Mouse (Mus musculus): ENCODE measurements around the gene Fgf11. TPM values are rescaled to one million over a fixed set of nuclear protein-coding genes. Genes with fewer than 3 reads are reported as not detected.

The Fgf11 gene
- polyA plus RNA-seq, 1 experiment from 2014 or later = 2.9 TPM

GRCm38 (mm10) chr11:69766872-69767624 is 34.6 kb downstream of the Fgf11 start:
- Histone ChIP-seq H3K4me3 (ENCODE audit: low read depth, low read length) (peak overlapping the region; percentile 78), H3K4me2 (ENCODE audit: low read length) (peak overlapping the region; percentile 52), H3K9me3 (replicated peaks; ENCODE audit: control insufficient read depth, low read length) (no peaks in the 10 kb centered on the region), H3K27ac (ENCODE audit: low read depth, low read length) (no peak overlapping the region), H3K36me3 (ENCODE audit: control insufficient read depth, insufficient read depth, low read length) (no peaks in the 10 kb centered on the region), H3K9ac (ENCODE audit: low read length) (peak overlapping the region; percentile 95), H3K27me3 (replicated peaks; ENCODE audit: control insufficient read depth, insufficient read depth, low read length) (no peaks in the 10 kb centered on the region), H3K4me1 (ENCODE audit: control insufficient read depth, insufficient read depth, low read length) (peaks cover 9% of the 10 kb centered on the region; the same call in 1 of the 2 replicates)
- no peak for ATAC-seq
- DNase-seq (ENCODE audit: low spot score) = no peak
- WGBS = 68% methylated on average over 13 of the region's 13 CpGs

- Histone ChIP-seq H3K4me2 (ENCODE audit: low read length) (peak overlapping the region; percentile 52), H3K9me3 (replicated peaks; ENCODE audit: control insufficient read depth, low read length) (no peaks in the 10 kb centered on the region), H3K27me3 (replicated peaks; ENCODE audit: control insufficient read depth, insufficient read depth, low read length) (no peaks in the 10 kb centered on the region), H3K4me3 (ENCODE audit: low read depth, low read length) (peak overlapping the region; percentile 78), H3K36me3 (ENCODE audit: control insufficient read depth, insufficient read depth, low read length) (no peaks in the 10 kb centered on the region), H3K27ac (ENCODE audit: low read depth, low read length) (peak overlapping the region; percentile 85), H3K4me1 (ENCODE audit: control insufficient read depth, insufficient read depth, low read length) (peaks cover 9% of the 10 kb centered on the region; the same call in 1 of the 2 replicates), H3K9ac (ENCODE audit: low read length) (peak overlapping the region; percentile 95)
- under 1% methylated on average over 36 of the region's 37 CpGs for WGBS
- DNase-seq (ENCODE audit: low spot score) = peak; percentile 65
- ATAC-seq = peak; percentile 81
These were observed 35.5 kb downstream of the Fgf11 start for GRCm38 (mm10) chr11:69766126-69766609.

- Histone ChIP-seq H3K9me3 (replicated peaks; ENCODE audit: control insufficient read depth, low read length) (no peaks in the 10 kb centered on the region), H3K27me3 (replicated peaks; ENCODE audit: control insufficient read depth, insufficient read depth, low read length) (no peaks in the 10 kb centered on the region), H3K4me3 (ENCODE audit: low read depth, low read length) (peak within 1 kb of the TSS; percentile 78), H3K27ac (ENCODE audit: low read depth, low read length) (peak within 1 kb of the TSS; percentile 85), H3K9ac (ENCODE audit: low read length) (peak within 1 kb of the TSS; percentile 95), H3K4me2 (ENCODE audit: low read length) (peak within 1 kb of the TSS; percentile 52), H3K4me1 (ENCODE audit: control insufficient read depth, insufficient read depth, low read length) (peaks cover 10% of the 10 kb centered on the region; the same call in 1 of the 2 replicates), H3K36me3 (ENCODE audit: control insufficient read depth, insufficient read depth, low read length) (no peaks in the 10 kb centered on the region)
- peak; percentile 71 for ATAC-seq
- WGBS = 23% methylated on average over 36 of the region's 55 CpGs
- DNase-seq (ENCODE audit: low spot score) = peak; percentile 24
These were observed 36.2 kb downstream of the Fgf11 start, which contains the start of gene Zbtb4 for GRCm38 (mm10) chr11:69765221-69766125. Gene Zbtb4, plus strand, starts transcription at chr11:69765912.

GRCm38 (mm10) chr11:69763551-69763950 is 38.1 kb downstream of the Fgf11 start:
- H3K9me3 ChIP-seq (replicated peaks; ENCODE audit: control insufficient read depth, low read length) = no peaks in the 10 kb centered on the region
- no peak overlapping the region for H3K4me2 ChIP-seq (ENCODE audit: low read length)
- H3K4me1 ChIP-seq (ENCODE audit: control insufficient read depth, insufficient read depth, low read length) = peaks cover 18% of the 10 kb centered on the region
- H3K9ac ChIP-seq (ENCODE audit: low read length) = no peak overlapping the region
- no peak for ATAC-seq
- no peaks in the 10 kb centered on the region for H3K36me3 ChIP-seq (ENCODE audit: control insufficient read depth, insufficient read depth, low read length)
- H3K27me3 ChIP-seq (replicated peaks; ENCODE audit: control insufficient read depth, insufficient read depth, low read length) = no peaks in the 10 kb centered on the region
- no peak overlapping the region for H3K27ac ChIP-seq (ENCODE audit: low read depth, low read length)
- no peak overlapping the region for H3K4me3 ChIP-seq (ENCODE audit: low read depth, low read length)
- no peak for DNase-seq (ENCODE audit: low spot score)
- 58% methylated on average over 7 of the region's 7 CpGs for WGBS

GRCm38 (mm10) chr11:69761868-69762267 is 39.8 kb downstream of the Fgf11 start, which contains the start of gene Slc35g3:
Gene Slc35g3, minus strand, starts transcription at chr11:69761968.
- ATAC-seq (no peak), DNase-seq (ENCODE audit: low spot score) (no peak)
- no peak within 1 kb of the TSS for H3K9ac ChIP-seq (ENCODE audit: low read length)
- WGBS = 75% methylated on average over 1 of the region's 1 CpGs
- H3K4me3 ChIP-seq (ENCODE audit: low read depth, low read length) = no peak within 1 kb of the TSS
- H3K27me3 ChIP-seq (replicated peaks; ENCODE audit: control insufficient read depth, insufficient read depth, low read length) = no peaks in the 10 kb centered on the region
- H3K4me2 ChIP-seq (ENCODE audit: low read length) = no peak within 1 kb of the TSS
- H3K4me1 ChIP-seq (ENCODE audit: control insufficient read depth, insufficient read depth, low read length) = peaks cover 21% of the 10 kb centered on the region
- no peaks in the 10 kb centered on the region for H3K36me3 ChIP-seq (ENCODE audit: control insufficient read depth, insufficient read depth, low read length)
- H3K27ac ChIP-seq (ENCODE audit: low read depth, low read length) = no peak within 1 kb of the TSS
- no peaks in the 10 kb centered on the region for H3K9me3 ChIP-seq (replicated peaks; ENCODE audit: control insufficient read depth, low read length)

GRCm38 (mm10) chr11:69760901-69761200 is 40.8 kb downstream of the Fgf11 start:
- 94% methylated on average over 7 of the region's 7 CpGs for WGBS
- Histone ChIP-seq H3K4me1 (ENCODE audit: control insufficient read depth, insufficient read depth, low read length) (peaks cover 25% of the 10 kb centered on the region), H3K9me3 (replicated peaks; ENCODE audit: control insufficient read depth, low read length) (no peaks in the 10 kb centered on the region), H3K36me3 (ENCODE audit: control insufficient read depth, insufficient read depth, low read length) (no peaks in the 10 kb centered on the region), H3K4me3 (ENCODE audit: low read depth, low read length) (no peak overlapping the region), H3K27ac (ENCODE audit: low read depth, low read length) (no peak overlapping the region), H3K4me2 (ENCODE audit: low read length) (no peak overlapping the region), H3K27me3 (replicated peaks; ENCODE audit: control insufficient read depth, insufficient read depth, low read length) (no peaks in the 10 kb centered on the region), H3K9ac (ENCODE audit: low read length) (no peak overlapping the region)
- no peak for DNase-seq (ENCODE audit: low spot score)
- ATAC-seq = no peak

GRCm38 (mm10) chr11:69760160-69760900 is 41.3 kb downstream of the Fgf11 start:
- ATAC-seq (no peak), DNase-seq (ENCODE audit: low spot score) (no peak)
- Histone ChIP-seq H3K27me3 (replicated peaks; ENCODE audit: control insufficient read depth, insufficient read depth, low read length) (no peaks in the 10 kb centered on the region), H3K9me3 (replicated peaks; ENCODE audit: control insufficient read depth, low read length) (no peaks in the 10 kb centered on the region), H3K36me3 (ENCODE audit: control insufficient read depth, insufficient read depth, low read length) (no peaks in the 10 kb centered on the region), H3K27ac (ENCODE audit: low read depth, low read length) (peak overlapping the region; percentile 99), H3K4me2 (ENCODE audit: low read length) (peak overlapping the region; percentile 90), H3K9ac (ENCODE audit: low read length) (peak overlapping the region; percentile 88), H3K4me1 (ENCODE audit: control insufficient read depth, insufficient read depth, low read length) (peaks cover 28% of the 10 kb centered on the region), H3K4me3 (ENCODE audit: low read depth, low read length) (0 out of 2 replicates have a peak overlapping the region, but pooled peaks have one; percentile 53)
- 80% methylated on average over 14 of the region's 14 CpGs for WGBS

GRCm38 (mm10) chr11:69758971-69759721 is 42.5 kb downstream of the Fgf11 start:
- Histone ChIP-seq H3K9ac (ENCODE audit: low read length) (peak overlapping the region; percentile 88), H3K9me3 (replicated peaks; ENCODE audit: control insufficient read depth, low read length) (no peaks in the 10 kb centered on the region), H3K27ac (ENCODE audit: low read depth, low read length) (peak overlapping the region; percentile 99), H3K27me3 (replicated peaks; ENCODE audit: control insufficient read depth, insufficient read depth, low read length) (no peaks in the 10 kb centered on the region), H3K4me1 (ENCODE audit: control insufficient read depth, insufficient read depth, low read length) (peaks cover 33% of the 10 kb centered on the region), H3K36me3 (ENCODE audit: control insufficient read depth, insufficient read depth, low read length) (no peaks in the 10 kb centered on the region), H3K4me2 (ENCODE audit: low read length) (peak overlapping the region; percentile 90), H3K4me3 (ENCODE audit: low read depth, low read length) (peak overlapping the region; percentile 53)
- under 1% methylated on average over 37 of the region's 37 CpGs for WGBS
- peak; percentile 97 for DNase-seq (ENCODE audit: low spot score)
- peak; percentile 86 for ATAC-seq

All from forebrain, embryonic 14.5 days (tissue).